Mouse (Mus musculus) C2C12 (cell line): Measurements from ENCODE around the gene Relt.

Source experiments
- CEBPB ChIP-seq: IDR thresholded peaks from one replicate; pipeline ENCODE4 v1.6.1; 2011; ENCODE audit warnings: low read depth, mild to moderate bottlenecking, control low read depth, moderate library complexity
- CTCF ChIP-seq: IDR thresholded peaks from one replicate; pipeline ENCODE4 v1.5.1; 2011; ENCODE audit not compliant: control insufficient read depth, insufficient read depth, insufficient read length
- FOSL1 ChIP-seq: IDR thresholded peaks from one replicate; pipeline ENCODE4 v1.8.0; 2011; ENCODE audit warnings: mild to moderate bottlenecking, low read length; ENCODE audit not compliant: poor library complexity, insufficient read depth, severe bottlenecking
- USF1 ChIP-seq: IDR thresholded peaks from one replicate; pipeline ENCODE4 v1.6.1; 2011; ENCODE audit warnings: low read depth, mild to moderate bottlenecking, control low read depth, moderate library complexity

DNA sequence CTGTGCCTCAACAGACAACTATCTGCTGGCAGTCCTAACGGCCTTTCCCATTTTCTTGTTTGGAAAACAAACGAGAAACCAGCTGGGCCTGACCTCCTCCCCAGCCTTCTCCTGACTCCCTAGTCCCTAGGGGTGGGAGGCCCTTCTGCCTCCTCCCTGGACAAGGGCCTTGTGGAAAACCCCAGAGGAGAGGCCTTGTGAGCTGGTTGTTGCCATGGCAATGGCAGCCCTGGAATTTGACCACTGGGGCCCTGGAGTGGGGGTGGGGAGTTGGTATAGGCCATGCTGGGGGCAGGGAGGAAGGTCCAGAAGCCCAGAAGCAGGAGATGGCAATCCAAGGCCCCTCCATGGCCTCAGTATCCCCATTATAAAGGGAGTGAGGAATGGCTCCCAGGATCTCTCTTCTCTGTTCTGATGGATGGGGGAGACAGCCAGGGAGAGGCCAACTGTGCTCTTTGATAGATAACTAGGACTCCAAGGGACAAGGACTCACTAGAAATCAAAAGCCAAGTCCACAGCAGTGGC is 48.1 kb upstream of the Relt start:
- TF ChIP-seq CTCF = no peak
- no peak for TF ChIP-seq USF1
- no peak for TF ChIP-seq FOSL1
- TF ChIP-seq CEBPB = no peak
